Mouse (Mus musculus) heart, postnatal 0 days (tissue): ENCODE measurements around the gene Man2a1. TPM values are rescaled to one million over a fixed set of nuclear protein-coding genes. Genes with fewer than 3 reads are reported as not detected.

Source experiments
- ATAC-seq: fragments of 200-750 bp; cut with Nextera tagmentation; 2 replicates; pipeline ENCODE4 v1.8.0; 2017; ENCODE audit warnings: low read depth, moderate number of reproducible peaks, moderate library complexity; ENCODE audit not compliant: insufficient read depth
- DNase-seq: peaks from one replicate; pipeline ENCODE4 v3.0.0-alpha.2; 2016; ENCODE audit warnings: low spot score
- H3K27ac ChIP-seq: fragments of 300-500 bp; sonication (generic); 2 replicates; pipeline ENCODE4 v1.5.1; 2014; ENCODE audit warnings: low read depth, mild to moderate bottlenecking
- H3K27me3 ChIP-seq: fragments of 300-500 bp; sonication (generic); 2 replicates; pipeline ENCODE4 v1.6.1; 2014; ENCODE audit warnings: low read length, mixed read lengths; ENCODE audit not compliant: control insufficient read depth, insufficient read depth
- H3K36me3 ChIP-seq: fragments of 300-500 bp; sonication (generic); replicated peaks from 2 replicates; pipeline ENCODE4 v1.6.1; 2014; ENCODE audit warnings: low read length, mixed read lengths; ENCODE audit not compliant: control insufficient read depth, insufficient read depth
- H3K4me1 ChIP-seq: fragments of 300-500 bp; sonication (generic); 2 replicates; pipeline ENCODE4 v1.6.1; 2014; ENCODE audit warnings: antibody characterized with exemption; ENCODE audit not compliant: control insufficient read depth, insufficient read depth
- H3K4me2 ChIP-seq: fragments of 300-500 bp; sonication (generic); 2 replicates; pipeline ENCODE4 v1.6.1; 2014; ENCODE audit warnings: low read depth, mild to moderate bottlenecking, low read length, moderate library complexity
- H3K4me3 ChIP-seq: fragments of 300-500 bp; sonication (generic); 2 replicates; pipeline ENCODE4 v1.5.1; 2014; ENCODE audit warnings: low read depth, low read length
- H3K9ac ChIP-seq: fragments of 300-500 bp; sonication (generic); replicated peaks from 2 replicates; pipeline ENCODE4 v1.6.1; 2014; ENCODE audit warnings: low read depth, low read length, mixed read lengths
- H3K9me3 ChIP-seq: fragments of 300-500 bp; sonication (generic); replicated peaks from 2 replicates; pipeline ENCODE4 v1.6.1; 2016; ENCODE audit warnings: low read length; ENCODE audit not compliant: control insufficient read depth
- CTCF ChIP-seq: IDR thresholded peaks from 2 replicates; pipeline ENCODE4 v1.5.1; 2016; ENCODE audit warnings: antibody characterized with exemption, control low read depth, low read depth
- EP300 ChIP-seq: IDR thresholded peaks from 2 replicates; pipeline ENCODE4 v1.6.1; 2016; ENCODE audit warnings: antibody characterized with exemption, low read depth
- WGBS: fragments of 180-500 bp; shearing (Covaris S2); extraction: QIAGEN DNeasy Blood & Tissue Kit; methylation state at CpG from one replicate; pipeline ENCODE4 v1.1.7; 2014; 5-methylcytosine and 5-hydroxymethylcytosine counted together
- polyA plus RNA-seq: library from polyadenylated mRNA; unstranded; fragments of >200 nt; fragmentation: Nextera tagmentation; extraction: Ambion mirVana; gene quantifications from 2 replicates; pipeline ENCODE4 v1.2.1, GENCODE M21; 2015
- total RNA-seq: library from RNA; depleted of rRNA; stranded (reverse); fragments of >200 nt; gene quantifications from 2 replicates; pipeline ENCODE4 v1.2.3, GENCODE M21; 2014; ENCODE audit warnings: low replicate concordance

The Man2a1 gene
- total and polyA plus RNA-seq, 2 experiments from 2014 or later, result 2.7 to 14.4 TPM

- H3K9ac ChIP-seq, result peak overlapping the region; percentile 81; the same call in 1 of the 2 replicates
- no peak for ATAC-seq
- H3K4me3 ChIP-seq, result peak overlapping the region; percentile 92
- no peak overlapping the region for H3K27ac ChIP-seq
- H3K27me3 ChIP-seq, result no peaks in the 10 kb centered on the region
- 0 out of 2 replicates have a peak, but pooled peaks cover 4% of the 10 kb centered on the region for H3K36me3 ChIP-seq
- peak overlapping the region; percentile 74 for H3K4me2 ChIP-seq
- H3K4me1 ChIP-seq, result peaks cover 14% of the 10 kb centered on the region
- no peaks in the 10 kb centered on the region for H3K9me3 ChIP-seq
- TF ChIP-seq CTCF (no peak), EP300 (no peak)
- DNase-seq, result no peak
- 73% methylated on average over 9 of the region's 9 CpGs for WGBS
These were observed 2.6 kb downstream of the Man2a1 start for GRCm38 (mm10) chr17:64603134-64603533.

- 0 out of 2 replicates have a peak, but pooled peaks cover 4% of the 10 kb centered on the region for H3K36me3 ChIP-seq
- H3K4me3 ChIP-seq, result peak overlapping the region; percentile 92
- H3K4me2 ChIP-seq, result peak overlapping the region; percentile 74; the same call in 1 of the 2 replicates
- H3K4me1 ChIP-seq, result peaks cover 14% of the 10 kb centered on the region
- no peak overlapping the region for H3K9ac ChIP-seq
- H3K27me3 ChIP-seq, result no peaks in the 10 kb centered on the region
- no peaks in the 10 kb centered on the region for H3K9me3 ChIP-seq
- no peak for TF ChIP-seq EP300
- no peak for TF ChIP-seq CTCF
- DNase-seq, result no peak
- WGBS, result 80% methylated on average over 5 of the region's 5 CpGs
- no peak overlapping the region for H3K27ac ChIP-seq
- no peak for ATAC-seq
These were observed 3.0 kb downstream of the Man2a1 start for GRCm38 (mm10) chr17:64603534-64603933.

GRCm38 (mm10) chr17:64604163-64604562 lies 3.6 kb downstream of the Man2a1 start:
- no peak overlapping the region for H3K27ac ChIP-seq
- H3K4me2 ChIP-seq, result no peak overlapping the region; the same call in 1 of the 2 replicates
- whole genome bisulfite sequencing, result 81% methylated on average over 5 of the region's 5 CpGs
- no peak for TF ChIP-seq EP300
- no peak for TF ChIP-seq CTCF
- no peak overlapping the region for H3K9ac ChIP-seq
- DNase-seq (no peak), ATAC-seq (no peak)
- H3K4me3 ChIP-seq, result no peak overlapping the region
- no peaks in the 10 kb centered on the region for H3K9me3 ChIP-seq
- H3K36me3 ChIP-seq, result 0 out of 2 replicates have a peak, but pooled peaks cover 4% of the 10 kb centered on the region
- no peaks in the 10 kb centered on the region for H3K27me3 ChIP-seq
- H3K4me1 ChIP-seq, result peaks cover 14% of the 10 kb centered on the region

GRCm38 (mm10) chr17:64608228-64608627 lies 7.7 kb downstream of the Man2a1 start:
- ATAC-seq (no peak), DNase-seq (no peak)
- no peak overlapping the region for H3K27ac ChIP-seq
- no peak overlapping the region for H3K4me3 ChIP-seq
- no peak overlapping the region for H3K4me2 ChIP-seq
- TF ChIP-seq EP300 (no peak), CTCF (no peak)
- peaks cover 7% of the 10 kb centered on the region; the same call in 1 of the 2 replicates for H3K36me3 ChIP-seq
- H3K4me1 ChIP-seq, result peaks cover 5% of the 10 kb centered on the region
- 92% methylated on average over 6 of the region's 6 CpGs for WGBS
- no peak overlapping the region for H3K9ac ChIP-seq
- H3K9me3 ChIP-seq, result no peaks in the 10 kb centered on the region
- no peaks in the 10 kb centered on the region for H3K27me3 ChIP-seq

GRCm38 (mm10) chr17:64608923-64609598 lies 8.5 kb downstream of the Man2a1 start:
- Histone ChIP-seq H3K27me3 (no peaks in the 10 kb centered on the region), H3K27ac (no peak overlapping the region), H3K4me3 (no peak overlapping the region), H3K4me2 (no peak overlapping the region), H3K9me3 (no peaks in the 10 kb centered on the region), H3K9ac (no peak overlapping the region), H3K36me3 (peaks cover 7% of the 10 kb centered on the region; the same call in 1 of the 2 replicates), H3K4me1 (peaks cover 3% of the 10 kb centered on the region)
- WGBS, result 66% methylated on average over 6 of the region's 6 CpGs
- ATAC-seq, result no peak
- TF ChIP-seq CTCF (no peak; the same call in 1 of the 2 replicates), EP300 (no peak)
- DNase-seq, result no peak

GRCm38 (mm10) chr17:64609741-64610140 lies 9.2 kb downstream of the Man2a1 start:
- H3K4me2 ChIP-seq, result no peak overlapping the region

More at GRCm38 (mm10) chr17:64609741-64610140, 9.2 kb downstream of the Man2a1 start:
- ATAC-seq (no peak), DNase-seq (no peak)
- 0 out of 2 replicates have a peak overlapping the region, but pooled peaks have one; percentile 36 for H3K27ac ChIP-seq
- TF ChIP-seq CTCF (no peak), EP300 (no peak)
- no peak overlapping the region for H3K4me3 ChIP-seq
- no peaks in the 10 kb centered on the region for H3K9me3 ChIP-seq
- 52% methylated on average over 3 of the region's 3 CpGs for WGBS
- H3K4me1 ChIP-seq, result peaks cover 1% of the 10 kb centered on the region; the same call in 1 of the 2 replicates
- H3K27me3 ChIP-seq, result no peaks in the 10 kb centered on the region
- H3K9ac ChIP-seq, result no peak overlapping the region
- H3K36me3 ChIP-seq, result peaks cover 7% of the 10 kb centered on the region; the same call in 1 of the 2 replicates
